Mouse (Mus musculus) cortical plate, adult 2 months (tissue): ENCODE measurements around the gene Chn2.

Source experiments
- CTCF ChIP-seq: fragments of 200-500 bp; IDR thresholded peaks from 2 replicates; pipeline ENCODE4 v1.5.1; 2011; ENCODE audit warnings: mild to moderate bottlenecking, control low read depth, low read length; ENCODE audit not compliant: insufficient read depth; ENCODE audit errors: extremely low read depth
- POLR2A ChIP-seq: fragments of 200-500 bp; IDR thresholded peaks from 2 replicates; pipeline ENCODE4 v1.6.1; 2011; ENCODE audit warnings: mild to moderate bottlenecking, low read length, control low read depth; ENCODE audit not compliant: insufficient read depth; ENCODE audit errors: extremely low read depth

DNA sequence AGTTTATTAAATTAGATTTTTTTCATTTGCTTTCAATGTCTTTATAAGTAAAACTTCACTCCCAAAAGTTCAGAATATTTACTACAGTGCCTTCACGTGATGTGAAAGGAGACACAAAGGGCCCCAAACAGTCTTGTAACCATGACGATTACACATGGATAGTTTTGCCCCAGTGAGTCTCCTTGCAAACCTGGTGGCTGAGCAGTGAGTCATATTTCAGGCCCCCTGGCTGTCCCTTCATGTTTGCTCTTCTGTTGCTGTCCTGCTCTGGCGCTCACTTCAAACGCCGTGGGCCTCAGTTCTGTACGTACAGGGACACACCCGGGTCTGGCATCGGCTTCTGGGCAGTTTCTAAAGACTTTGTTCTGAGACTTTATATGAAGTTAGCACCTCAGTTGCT, 292.8 kb downstream of the Chn2 start:
- TF ChIP-seq POLR2A (no peak), CTCF (no peak)
